Mouse (Mus musculus) liver, adult 2 months (tissue): ENCODE measurements at regions not wholly inside any gene's neighbourhood (a gene's known extent, or its start where the extent isn't known, plus 50 kb on each side); places are given as distances from the start of the nearest gene placed in this dataset.

Experiments
- DNase-seq: peaks from one replicate; pipeline ENCODE4 v3.0.0-alpha.2; 2011; ENCODE audit warnings: low read depth, low spot score; ENCODE audit errors: extremely low read depth
- H3K27ac ChIP-seq: fragments of 200-500 bp; replicated peaks from 2 replicates; pipeline ENCODE4 v1.5.1; 2012; ENCODE audit warnings: low read depth, mild to moderate bottlenecking, control low read depth, inconsistent platforms, low read length; ENCODE audit not compliant: insufficient read depth
- H3K27me3 ChIP-seq: fragments of 200-500 bp; 2 replicates; pipeline ENCODE4 v1.6.1; 2012; ENCODE audit warnings: mild to moderate bottlenecking, moderate library complexity, low read length, inconsistent platforms; ENCODE audit not compliant: control insufficient read depth, insufficient read depth
- H3K36me3 ChIP-seq: fragments of 200-500 bp; 2 replicates; pipeline ENCODE4 v1.6.1; 2012; ENCODE audit warnings: low read length, inconsistent platforms; ENCODE audit not compliant: control insufficient read depth, insufficient read depth
- H3K4me1 ChIP-seq: fragments of 200-500 bp; 2 replicates; pipeline ENCODE4 v1.6.1; 2011; ENCODE audit warnings: low read length; ENCODE audit not compliant: control insufficient read depth, insufficient read depth
- H3K4me3 ChIP-seq: fragments of 200-500 bp; 2 replicates; pipeline ENCODE4 v1.5.1; 2011; ENCODE audit warnings: low read depth, mild to moderate bottlenecking, control low read depth, low read length, moderate library complexity; ENCODE audit not compliant: insufficient read depth
- H3K79me2 ChIP-seq: fragments of 200-500 bp; 2 replicates; pipeline ENCODE4 v1.6.1; 2012; ENCODE audit warnings: inconsistent platforms, mild to moderate bottlenecking, low read length, moderate library complexity; ENCODE audit not compliant: control insufficient read depth, insufficient read depth
- H3K9ac ChIP-seq: fragments of 200-500 bp; 2 replicates; pipeline ENCODE4 v1.6.1; 2012; ENCODE audit warnings: low read depth, mild to moderate bottlenecking, control low read depth, inconsistent platforms, low read length
- CTCF ChIP-seq: fragments of 200-500 bp; IDR thresholded peaks from 2 replicates; pipeline ENCODE4 v1.5.1; 2011; ENCODE audit warnings: low read depth, low read length, control low read depth
- POLR2A ChIP-seq: fragments of 200-500 bp; IDR thresholded peaks from 2 replicates; pipeline ENCODE4 v1.6.1; 2011; ENCODE audit warnings: low read length, control low read depth; ENCODE audit not compliant: insufficient read depth; ENCODE audit errors: extremely low read depth
- WGBS: fragments of 180-500 bp; shearing (Covaris S2); methylation state at CpG from one replicate; pipeline ENCODE4 v1.1.7; 2018; 5-methylcytosine and 5-hydroxymethylcytosine counted together

DNA sequence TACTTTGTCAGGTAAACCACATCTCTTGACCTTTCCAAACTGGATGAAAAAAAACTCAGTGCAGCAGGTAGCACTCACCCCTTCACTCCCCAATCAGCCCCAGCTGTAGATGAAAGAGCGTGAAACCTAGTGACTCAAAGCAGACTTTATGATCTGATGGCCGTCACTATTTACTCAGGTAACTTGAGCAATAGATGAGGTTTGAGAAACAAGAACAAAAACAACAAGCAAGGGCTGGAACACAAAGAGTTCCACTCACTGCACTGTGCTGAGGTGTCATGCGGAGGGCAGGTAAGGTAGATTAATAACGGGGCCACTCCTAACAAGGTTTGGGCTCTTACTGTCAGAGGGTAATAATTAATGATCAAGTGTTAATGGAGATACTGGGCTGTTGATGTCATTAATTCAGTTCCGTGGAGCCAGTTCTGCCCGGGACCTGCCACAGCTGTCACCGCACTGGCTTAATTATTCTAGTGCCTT, 170.4 kb upstream of the Zeb2 start:
- DNase-seq = no peak
- 66% methylated on average over 7 of the region's 7 CpGs for WGBS
- Histone ChIP-seq H3K36me3 (no peaks in the 10 kb centered on the region), H3K4me3 (no peak overlapping the region), H3K79me2 (no peaks in the 10 kb centered on the region), H3K9ac (no peak overlapping the region), H3K27me3 (no peaks in the 10 kb centered on the region), H3K4me1 (no peaks in the 10 kb centered on the region), H3K27ac (no peak overlapping the region)
- no peak for TF ChIP-seq POLR2A
- no peak for TF ChIP-seq CTCF

DNA sequence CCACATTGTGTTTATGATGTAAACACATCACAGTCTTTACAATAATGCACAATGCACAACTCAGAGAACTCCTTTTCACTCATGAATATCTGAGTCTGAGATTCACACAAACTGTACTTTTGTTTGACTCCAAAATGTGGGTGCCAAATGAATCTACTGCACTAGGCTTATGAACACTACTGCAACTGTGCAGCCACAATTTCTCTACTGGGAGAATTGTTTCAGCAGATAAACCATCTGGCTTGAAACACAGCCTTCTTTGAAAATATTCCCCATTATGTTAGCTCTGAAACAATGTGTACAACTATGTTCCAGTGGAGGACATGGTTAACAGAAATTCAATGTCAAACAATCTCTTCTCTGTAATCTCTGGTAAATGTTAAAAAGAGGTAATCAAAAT, 166.6 kb upstream of the Zeb2 start:
- no peak overlapping the region for H3K27ac ChIP-seq
- TF ChIP-seq CTCF (no peak), POLR2A (no peak)
- DNase-seq = no peak

DNA sequence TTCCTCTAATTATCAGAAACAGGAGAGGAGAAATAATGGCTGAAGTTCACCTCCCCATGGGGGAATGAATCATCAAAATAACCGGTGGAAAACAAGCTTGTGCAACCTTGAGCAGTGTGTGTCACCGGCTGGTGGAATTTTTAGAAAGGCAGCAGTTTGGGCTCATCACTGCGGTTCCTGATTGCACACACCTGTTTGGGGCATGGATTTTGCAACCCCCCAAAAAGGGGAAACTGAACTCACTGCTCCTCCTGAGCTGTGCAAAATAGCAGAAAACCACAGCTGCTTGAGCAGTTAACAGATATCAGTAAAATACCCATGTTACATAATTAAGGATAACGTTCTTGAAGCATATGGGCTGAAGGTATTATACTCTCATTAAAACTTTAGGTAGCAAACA, 162.3 kb upstream of the Zeb2 start:
- WGBS = 75% methylated on average over 4 of the region's 4 CpGs
- DNase-seq = no peak
- Histone ChIP-seq H3K4me1 (no peaks in the 10 kb centered on the region), H3K36me3 (no peaks in the 10 kb centered on the region), H3K4me3 (no peak overlapping the region), H3K79me2 (no peaks in the 10 kb centered on the region), H3K9ac (no peak overlapping the region), H3K27ac (no peak overlapping the region), H3K27me3 (no peaks in the 10 kb centered on the region)
- TF ChIP-seq CTCF (no peak), POLR2A (no peak)

More for the DNA sequence above, 166.6 kb upstream of the Zeb2 start:
- H3K9ac ChIP-seq = no peak overlapping the region
- H3K79me2 ChIP-seq = no peaks in the 10 kb centered on the region
- no peak overlapping the region for H3K4me3 ChIP-seq
- no peaks in the 10 kb centered on the region for H3K27me3 ChIP-seq
- H3K4me1 ChIP-seq = no peaks in the 10 kb centered on the region
- no peaks in the 10 kb centered on the region for H3K36me3 ChIP-seq

DNA sequence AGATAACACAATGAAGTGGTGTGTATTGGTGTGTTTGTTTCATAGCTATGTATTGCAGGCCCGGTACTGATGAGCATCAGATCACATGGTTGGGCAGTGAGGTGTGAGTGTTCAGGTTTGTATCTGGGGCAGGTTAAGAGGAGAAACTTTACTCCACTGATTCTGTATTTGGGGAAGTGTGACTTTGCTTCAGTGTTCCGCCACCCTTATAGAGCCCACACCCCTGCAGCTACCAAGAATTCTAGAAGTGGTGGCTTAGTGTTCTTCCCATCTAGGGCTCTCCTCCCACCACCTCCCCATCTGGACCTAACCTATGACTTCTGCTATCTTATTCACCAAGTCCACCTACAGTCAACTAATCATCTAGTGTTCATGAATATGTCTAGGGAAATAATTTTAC, 160.4 kb upstream of the Zeb2 start:
- no peak for TF ChIP-seq POLR2A
- no peak for TF ChIP-seq CTCF
- no peaks in the 10 kb centered on the region for H3K27me3 ChIP-seq
- no peaks in the 10 kb centered on the region for H3K79me2 ChIP-seq
- no peaks in the 10 kb centered on the region for H3K4me1 ChIP-seq
- H3K9ac ChIP-seq = no peak overlapping the region
- 93% methylated on average over 2 of the region's 2 CpGs for WGBS
- H3K4me3 ChIP-seq = no peak overlapping the region
- H3K27ac ChIP-seq = no peak overlapping the region
- H3K36me3 ChIP-seq = no peaks in the 10 kb centered on the region
- no peak for DNase-seq

DNA sequence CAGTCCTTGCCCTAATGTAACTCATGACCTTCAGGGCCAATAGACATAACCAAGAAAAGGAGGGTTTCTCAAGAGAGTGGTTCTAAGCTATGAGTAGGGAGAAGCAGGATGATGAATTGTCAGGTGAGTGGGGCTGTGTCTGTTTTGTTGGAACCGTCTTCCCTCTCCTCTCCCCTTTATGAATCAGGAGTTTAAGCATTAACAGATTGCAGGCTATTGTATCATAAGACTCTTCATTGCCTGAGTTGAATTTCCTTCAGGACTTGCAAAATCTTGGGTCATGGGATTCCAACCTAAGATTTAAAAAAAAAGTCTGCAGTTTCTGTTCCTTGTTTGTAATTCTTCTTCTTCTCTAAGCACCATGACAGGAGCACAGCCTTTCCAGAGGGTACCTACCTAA, 159.5 kb upstream of the Zeb2 start:
- no peak overlapping the region for H3K4me3 ChIP-seq
- H3K79me2 ChIP-seq = no peaks in the 10 kb centered on the region
- 86% methylated on average over 1 of the region's 1 CpGs for WGBS
- H3K36me3 ChIP-seq = no peaks in the 10 kb centered on the region
- DNase-seq = peak; percentile 44
- H3K4me1 ChIP-seq = no peaks in the 10 kb centered on the region
- TF ChIP-seq CTCF (no peak), POLR2A (no peak)
- H3K9ac ChIP-seq = no peak overlapping the region
- no peaks in the 10 kb centered on the region for H3K27me3 ChIP-seq
- H3K27ac ChIP-seq = no peak overlapping the region

DNA sequence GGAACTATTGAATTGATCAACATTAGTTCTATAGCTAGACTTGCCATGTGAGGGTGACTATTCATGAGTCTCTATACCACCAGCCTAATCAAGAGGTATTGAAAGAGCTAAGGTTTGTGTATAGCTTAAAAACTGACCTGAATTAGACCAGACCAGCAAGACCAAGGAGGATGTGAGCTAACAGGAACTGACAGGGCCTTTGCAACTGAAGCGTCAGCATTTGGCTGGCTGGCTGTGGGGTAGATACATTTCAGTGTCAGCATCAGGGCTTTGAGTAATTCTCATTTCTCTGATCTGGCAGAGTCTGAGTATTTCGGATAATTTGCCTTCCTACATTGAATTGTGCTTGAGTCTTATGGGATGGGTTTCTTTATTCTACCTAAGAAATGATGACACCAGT, 152.8 kb upstream of the Zeb2 start:
- Histone ChIP-seq H3K27me3 (no peaks in the 10 kb centered on the region), H3K79me2 (no peaks in the 10 kb centered on the region), H3K36me3 (no peaks in the 10 kb centered on the region), H3K4me3 (no peak overlapping the region), H3K27ac (no peak overlapping the region), H3K9ac (no peak overlapping the region), H3K4me1 (no peaks in the 10 kb centered on the region)
- no peak for TF ChIP-seq POLR2A
- no peak for TF ChIP-seq CTCF
- peak; percentile 26 for DNase-seq
- 73% methylated on average over 2 of the region's 2 CpGs for WGBS
